Mouse (Mus musculus) E14TG2a.4 (cell line): ENCODE measurements around the gene Pnmal2.

Experiments
- H3K27me3 ChIP-seq: 2 replicates; pipeline ENCODE4 v1.6.1; 2014; ENCODE audit warnings: low read length, control low read depth; ENCODE audit not compliant: insufficient read depth
- H3K36me3 ChIP-seq: 2 replicates; pipeline ENCODE4 v1.6.1; 2014; ENCODE audit warnings: low read length, control low read depth; ENCODE audit not compliant: insufficient read depth
- H3K4me1 ChIP-seq: replicated peaks from 2 replicates; pipeline ENCODE4 v1.6.1; 2014; ENCODE audit warnings: low read depth, low read length, control low read depth
- H3K4me3 ChIP-seq: replicated peaks from 2 replicates; pipeline ENCODE4 v1.5.1; 2014; ENCODE audit warnings: mild to moderate bottlenecking, low read length
- H3K9me3 ChIP-seq: 2 replicates; pipeline ENCODE4 v1.6.1; 2014; ENCODE audit warnings: low read length, control low read depth
- CTCF ChIP-seq: conservative IDR thresholded peaks from 2 replicates; pipeline ENCODE4 v1.5.1; 2014; ENCODE audit warnings: low read length
- NANOG ChIP-seq: IDR thresholded peaks from 2 replicates; pipeline ENCODE4 v1.6.1; 2014; ENCODE audit warnings: borderline replicate concordance, low read length, mixed read lengths
- POU5F1 ChIP-seq: IDR thresholded peaks from 2 replicates; pipeline ENCODE4 v1.6.1; 2014; ENCODE audit warnings: low read length, borderline replicate concordance

Pnmal2 gene

DNA sequence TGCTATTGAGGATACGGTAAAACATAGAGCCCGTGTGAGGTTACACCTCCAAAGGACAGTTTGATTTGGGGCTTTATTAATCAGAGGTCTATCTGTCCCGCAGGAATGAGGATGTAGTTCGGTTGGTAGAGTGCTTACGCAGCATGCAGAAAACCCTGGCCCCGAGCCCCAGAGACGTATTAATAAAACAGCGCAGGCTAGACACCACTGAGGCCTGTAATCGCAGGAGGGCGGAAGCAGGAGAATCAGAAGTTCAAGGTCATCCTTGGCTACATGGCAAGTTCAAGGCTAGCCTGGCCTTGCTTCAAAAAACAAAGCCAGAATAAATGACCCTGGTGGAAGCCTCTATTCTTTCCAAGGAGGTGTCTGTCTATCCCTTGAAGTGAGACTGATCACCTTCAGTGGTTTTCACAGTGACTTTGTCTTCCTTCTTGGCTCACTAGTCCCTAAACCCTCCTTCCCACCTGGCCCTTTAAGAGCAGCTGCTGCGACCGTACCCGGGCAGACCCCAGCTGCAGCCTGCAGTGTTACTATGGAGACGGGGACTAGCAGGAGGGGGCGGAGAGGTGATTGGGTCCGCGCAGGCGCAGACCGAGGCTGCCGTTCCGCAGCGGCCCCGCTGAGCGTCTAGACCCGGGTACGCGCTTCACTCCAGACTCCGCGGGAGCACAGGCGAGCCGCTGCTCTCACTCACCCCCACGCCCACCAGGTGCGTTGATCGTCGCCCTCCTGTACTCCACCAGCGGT is at the start of gene Pnmal2:
Gene Pnmal2, plus strand, starts transcription at position 622 of the 747 bp plus-strand sequence.
- Histone ChIP-seq H3K27me3 (peaks cover 52% of the 10 kb centered on the region), H3K4me3 (peak within 1 kb of the TSS; percentile 84), H3K36me3 (no peaks in the 10 kb centered on the region), H3K4me1 (peaks cover 45% of the 10 kb centered on the region), H3K9me3 (peaks cover 6% of the 10 kb centered on the region; the same call in 1 of the 2 replicates)
- TF ChIP-seq POU5F1 = no peak

GRCm38 (mm10) chr7:16895000-16895399 is 49.5 kb upstream of the Pnmal2 start:
- Histone ChIP-seq H3K27me3 (peaks cover 32% of the 10 kb centered on the region), H3K36me3 (no peaks in the 10 kb centered on the region), H3K4me3 (peak overlapping the region; percentile 61), H3K9me3 (no peaks in the 10 kb centered on the region), H3K4me1 (peaks cover 53% of the 10 kb centered on the region)
- TF ChIP-seq CTCF = peak; percentile 60
- no peak for TF ChIP-seq POU5F1
- no peak for TF ChIP-seq NANOG

- peaks cover 53% of the 10 kb centered on the region for H3K4me1 ChIP-seq
- H3K27me3 ChIP-seq = peaks cover 32% of the 10 kb centered on the region
- no peak for TF ChIP-seq CTCF
- no peak for TF ChIP-seq NANOG
- TF ChIP-seq POU5F1 = no peak
- H3K4me3 ChIP-seq = peak overlapping the region; percentile 39; the same call in 1 of the 2 replicates
- H3K9me3 ChIP-seq = no peaks in the 10 kb centered on the region
- no peaks in the 10 kb centered on the region for H3K36me3 ChIP-seq
Observed at GRCm38 (mm10) chr7:16895511-16895910, 49.0 kb upstream of the Pnmal2 start.

DNA sequence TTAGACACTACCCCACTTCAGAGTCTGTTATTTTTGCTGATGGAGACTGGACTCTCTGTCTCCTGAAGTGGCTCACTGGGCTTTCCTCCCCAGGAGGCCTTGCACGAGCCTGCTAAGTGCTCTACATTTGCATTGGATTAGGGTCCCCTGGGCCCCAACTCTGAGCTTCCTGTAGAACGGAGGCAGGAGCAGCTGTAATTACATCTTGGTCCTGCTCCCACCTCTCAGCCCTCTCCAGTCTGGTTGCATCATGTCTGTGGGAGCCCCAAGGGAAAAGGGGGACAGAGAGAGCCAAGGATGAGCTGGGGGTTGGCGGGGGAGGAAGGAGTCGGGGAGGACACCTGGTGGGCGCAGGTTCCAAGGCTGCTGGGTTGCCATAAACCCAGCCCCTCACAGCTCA is 44.0 kb upstream of the Pnmal2 start:
- Histone ChIP-seq H3K27me3 (peaks cover 11% of the 10 kb centered on the region; the same call in 1 of the 2 replicates), H3K4me1 (peaks cover 50% of the 10 kb centered on the region), H3K9me3 (no peaks in the 10 kb centered on the region), H3K4me3 (no peak overlapping the region), H3K36me3 (no peaks in the 10 kb centered on the region)
- TF ChIP-seq POU5F1 = no peak
- no peak for TF ChIP-seq NANOG
- TF ChIP-seq CTCF = no peak

DNA sequence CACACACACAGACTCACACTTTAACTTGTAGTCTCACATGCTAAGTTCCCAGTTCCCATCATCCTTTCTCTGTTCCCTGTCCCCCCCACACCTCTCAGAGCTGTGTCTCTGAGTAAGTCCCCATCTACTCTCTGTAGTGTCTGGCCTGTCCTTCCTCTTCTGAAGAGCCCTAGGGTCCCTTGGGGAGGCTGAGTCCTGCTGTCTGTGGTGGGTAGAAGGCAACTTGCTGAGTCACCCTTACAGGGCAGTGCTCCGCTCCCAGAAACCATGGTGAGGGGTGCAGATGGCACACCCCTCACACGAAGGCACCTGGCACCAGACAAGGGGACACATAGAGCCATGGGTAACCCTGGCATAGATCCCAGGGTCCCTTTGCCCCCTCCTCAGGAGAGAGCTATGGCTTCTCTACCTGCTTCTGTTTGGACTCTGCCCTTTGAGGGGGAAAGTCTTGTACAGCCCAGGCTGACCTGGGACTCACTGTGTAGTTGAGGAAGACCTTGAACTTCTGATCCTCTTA is 41.0 kb upstream of the Pnmal2 start:
- TF ChIP-seq POU5F1 (no peak), NANOG (no peak), CTCF (no peak)
- Histone ChIP-seq H3K4me1 (peaks cover 76% of the 10 kb centered on the region), H3K4me3 (no peak overlapping the region), H3K36me3 (no peaks in the 10 kb centered on the region), H3K9me3 (no peaks in the 10 kb centered on the region), H3K27me3 (peaks cover 30% of the 10 kb centered on the region)

GRCm38 (mm10) chr7:16904120-16904675 is 40.3 kb upstream of the Pnmal2 start:
- no peak for TF ChIP-seq POU5F1
- no peak for TF ChIP-seq CTCF
- no peak for TF ChIP-seq NANOG
- H3K4me1 ChIP-seq = peaks cover 80% of the 10 kb centered on the region
- H3K36me3 ChIP-seq = no peaks in the 10 kb centered on the region
- peaks cover 37% of the 10 kb centered on the region for H3K27me3 ChIP-seq
- H3K9me3 ChIP-seq = no peaks in the 10 kb centered on the region
- no peak overlapping the region for H3K4me3 ChIP-seq

- H3K9me3 ChIP-seq = no peaks in the 10 kb centered on the region
- TF ChIP-seq POU5F1 (no peak), CTCF (no peak), NANOG (no peak)
- no peak overlapping the region for H3K4me3 ChIP-seq
- H3K27me3 ChIP-seq = peaks cover 47% of the 10 kb centered on the region
- peaks cover 76% of the 10 kb centered on the region for H3K4me1 ChIP-seq
- H3K36me3 ChIP-seq = no peaks in the 10 kb centered on the region
Observed at GRCm38 (mm10) chr7:16905491-16906021, 38.9 kb upstream of the Pnmal2 start.

- Histone ChIP-seq H3K4me1 (peaks cover 69% of the 10 kb centered on the region), H3K27me3 (peaks cover 47% of the 10 kb centered on the region), H3K4me3 (peak within 1 kb of the TSS; percentile 67), H3K9me3 (no peaks in the 10 kb centered on the region), H3K36me3 (no peaks in the 10 kb centered on the region)
- TF ChIP-seq CTCF = no peak
- no peak for TF ChIP-seq NANOG
- no peak for TF ChIP-seq POU5F1
Observed at GRCm38 (mm10) chr7:16906281-16906680, 38.2 kb upstream of the Pnmal2 start, which contains the start of gene Ptgir. Gene Ptgir, plus strand, starts transcription at chr7:16906490.
